Mouse (Mus musculus) forebrain, embryonic 11.5 days (tissue): ENCODE measurements around the gene L3mbtl3. TPM values are rescaled to one million over a fixed set of nuclear protein-coding genes. Genes with fewer than 3 reads are reported as not detected.

Source experiments
- ATAC-seq: fragments of 200-750 bp; cut with Nextera tagmentation; replicated peaks from 2 replicates; pipeline ENCODE4 v1.8.0; 2017; ENCODE audit warnings: moderate TSS enrichment; ENCODE audit not compliant: low FRiP score
- DNase-seq: peaks from one replicate; pipeline ENCODE4 v3.0.0-alpha.2; 2017; ENCODE audit warnings: low spot score
- H3K27ac ChIP-seq: fragments of 300-500 bp; sonication (generic); 2 replicates; pipeline ENCODE4 v1.5.1; 2014; ENCODE audit warnings: low read depth, low read length
- H3K27me3 ChIP-seq: fragments of 300-500 bp; sonication (generic); 2 replicates; pipeline ENCODE4 v1.6.1; 2014; ENCODE audit warnings: mild to moderate bottlenecking, low read length, mixed read lengths; ENCODE audit not compliant: control insufficient read depth, insufficient read depth
- H3K36me3 ChIP-seq: fragments of 300-500 bp; sonication (generic); 2 replicates; pipeline ENCODE4 v1.6.1; 2014; ENCODE audit warnings: mild to moderate bottlenecking, low read length, moderate library complexity, mixed read lengths; ENCODE audit not compliant: control insufficient read depth, insufficient read depth
- H3K4me1 ChIP-seq: fragments of 300-500 bp; sonication (generic); replicated peaks from 2 replicates; pipeline ENCODE4 v1.6.1; 2014; ENCODE audit warnings: low read length, mixed read lengths; ENCODE audit not compliant: control insufficient read depth, insufficient read depth
- H3K4me2 ChIP-seq: fragments of 300-500 bp; sonication (generic); 2 replicates; pipeline ENCODE4 v1.6.1; 2014; ENCODE audit warnings: low read depth, mild to moderate bottlenecking, low read length, moderate library complexity, mixed read lengths; ENCODE audit not compliant: severe bottlenecking
- H3K4me3 ChIP-seq: fragments of 300-500 bp; sonication (generic); 2 replicates; pipeline ENCODE4 v1.5.1; 2014; ENCODE audit warnings: low read depth, low read length
- H3K9ac ChIP-seq: fragments of 300-500 bp; sonication (generic); 2 replicates; pipeline ENCODE4 v1.6.1; 2014; ENCODE audit warnings: low read length
- H3K9me3 ChIP-seq: fragments of 300-500 bp; sonication (generic); 2 replicates; pipeline ENCODE4 v1.6.1; 2016; ENCODE audit warnings: low read length, mixed read lengths; ENCODE audit not compliant: control insufficient read depth
- WGBS: fragments of 180-500 bp; shearing (Covaris S2); extraction: QIAGEN DNeasy Blood & Tissue Kit; methylation state at CpG from one replicate; pipeline ENCODE4 v1.1.7; 2014; 5-methylcytosine and 5-hydroxymethylcytosine counted together
- polyA plus RNA-seq: library from polyadenylated mRNA; unstranded; fragments of >200 nt; fragmentation: Nextera tagmentation; extraction: Ambion mirVana; gene quantifications from 2 replicates; pipeline ENCODE4 v1.2.1, GENCODE M21; 2014

Gene L3mbtl3
- polyA plus RNA-seq = 21.5 and 23.2 TPM in 2 replicates

GRCm38 (mm10) chr10:26375790-26376545 is at the start of gene L3mbtl3:
Gene L3mbtl3 (minus strand): TSS chr10:26375971.
- Histone ChIP-seq H3K4me1 (peaks cover 1% of the 10 kb centered on the region; the same call in 1 of the 2 replicates), H3K4me3 (peak within 1 kb of the TSS; percentile 83), H3K9me3 (no peaks in the 10 kb centered on the region), H3K4me2 (peak within 1 kb of the TSS; percentile 76), H3K27ac (peak within 1 kb of the TSS; percentile 92), H3K9ac (peak within 1 kb of the TSS; percentile 93), H3K27me3 (no peaks in the 10 kb centered on the region), H3K36me3 (no peaks in the 10 kb centered on the region)
- peak; percentile 96 for DNase-seq
- ATAC-seq = peak; percentile 85
- WGBS = under 1% methylated on average over 42 of the region's 42 CpGs

DNA sequence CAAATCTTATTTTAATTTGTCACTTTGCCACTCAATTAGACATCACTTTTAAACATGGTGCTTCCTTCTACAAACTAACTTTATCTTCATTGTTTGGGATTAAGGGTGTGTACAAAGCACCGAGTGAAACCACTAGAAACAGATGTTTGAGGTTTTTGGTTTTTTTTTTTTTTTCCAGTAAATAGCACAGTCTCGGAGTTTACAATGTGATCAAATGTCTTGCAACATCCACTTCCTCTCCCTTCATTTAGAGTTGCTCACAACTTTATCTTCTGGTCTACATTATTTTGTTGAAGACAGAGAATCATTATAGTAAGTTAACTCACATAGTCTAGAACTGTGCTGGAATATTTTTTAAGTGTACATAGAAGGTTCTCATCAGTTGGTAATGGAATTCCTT is 45.4 kb upstream of the L3mbtl3 start:
- Histone ChIP-seq H3K4me1 (no peaks in the 10 kb centered on the region), H3K4me2 (no peak overlapping the region), H3K9me3 (no peaks in the 10 kb centered on the region), H3K36me3 (no peaks in the 10 kb centered on the region), H3K9ac (no peak overlapping the region), H3K27ac (no peak overlapping the region), H3K4me3 (no peak overlapping the region), H3K27me3 (no peaks in the 10 kb centered on the region)
- ATAC-seq (no peak), DNase-seq (no peak)
- 87% methylated on average over 2 of the region's 2 CpGs for WGBS

DNA sequence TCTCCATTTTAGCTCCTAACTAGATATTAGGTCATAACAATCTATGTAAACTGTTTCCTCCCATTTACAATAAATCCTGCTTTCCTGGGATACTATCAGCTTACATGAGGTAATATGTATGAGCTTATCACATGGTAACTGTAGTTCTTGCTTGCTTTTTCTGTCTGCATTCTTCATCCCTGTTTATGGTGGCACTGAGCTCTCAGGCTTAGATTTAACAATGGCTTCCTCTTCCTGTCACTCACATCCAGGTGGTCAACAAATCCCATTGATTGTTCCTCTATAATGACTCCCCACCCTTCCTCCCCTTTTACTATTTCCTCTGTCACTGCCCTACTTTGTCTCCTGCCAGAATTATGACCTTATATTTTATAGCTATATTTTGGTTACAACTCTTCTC is 12.9 kb upstream of the L3mbtl3 start:
- Histone ChIP-seq H3K9ac (no peak overlapping the region), H3K36me3 (no peaks in the 10 kb centered on the region), H3K27me3 (no peaks in the 10 kb centered on the region), H3K9me3 (no peaks in the 10 kb centered on the region), H3K4me3 (no peak overlapping the region), H3K4me1 (no peaks in the 10 kb centered on the region), H3K4me2 (no peak overlapping the region), H3K27ac (no peak overlapping the region)
- ATAC-seq = no peak
- DNase-seq = no peak

DNA sequence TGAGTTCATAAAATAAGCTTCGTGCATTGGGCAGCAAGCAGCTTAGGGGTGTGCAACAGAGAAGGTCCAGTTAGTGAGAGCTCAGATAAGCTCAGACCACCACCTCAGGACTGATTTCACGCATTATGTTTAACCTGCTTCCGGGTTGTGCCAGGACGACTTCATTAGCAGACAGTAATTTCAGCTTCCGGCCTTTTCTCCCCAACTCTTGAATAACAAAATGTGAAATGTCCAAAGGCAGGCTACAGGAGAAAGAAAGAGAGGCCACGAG is 1.5 kb upstream of the L3mbtl3 start:
- DNase-seq = no peak

GRCm38 (mm10) chr10:26376546-26377331 is 968 bp upstream of the L3mbtl3 start:
- Histone ChIP-seq H3K4me1 (peaks cover 1% of the 10 kb centered on the region; the same call in 1 of the 2 replicates), H3K27me3 (no peaks in the 10 kb centered on the region), H3K4me2 (peak overlapping the region; percentile 76), H3K27ac (peak overlapping the region; percentile 92), H3K9me3 (no peaks in the 10 kb centered on the region), H3K4me3 (peak overlapping the region; percentile 83), H3K9ac (peak overlapping the region; percentile 93), H3K36me3 (no peaks in the 10 kb centered on the region)
- DNase-seq (no peak), ATAC-seq (peak; percentile 6; the same call in 1 of the 2 replicates)
- 33% methylated on average over 10 of the region's 10 CpGs for whole genome bisulfite sequencing

More for the DNA sequence above, 1.5 kb upstream of the L3mbtl3 start:
- Histone ChIP-seq H3K36me3 (no peaks in the 10 kb centered on the region), H3K4me1 (peaks cover 1% of the 10 kb centered on the region; the same call in 1 of the 2 replicates), H3K4me2 (no peak overlapping the region), H3K27ac (no peak overlapping the region), H3K9me3 (no peaks in the 10 kb centered on the region), H3K4me3 (no peak overlapping the region), H3K27me3 (no peaks in the 10 kb centered on the region), H3K9ac (no peak overlapping the region)
- no peak for ATAC-seq
- WGBS = 76% methylated on average over 6 of the region's 6 CpGs

GRCm38 (mm10) chr10:26375351-26375751 is 420 bp downstream of the L3mbtl3 start:
- H3K4me2 ChIP-seq = peak overlapping the region; percentile 76
- ATAC-seq (peak; percentile 57), DNase-seq (peak; percentile 68)
- peak overlapping the region; percentile 93 for H3K9ac ChIP-seq
- peaks cover 1% of the 10 kb centered on the region; the same call in 1 of the 2 replicates for H3K4me1 ChIP-seq
- peak overlapping the region; percentile 92 for H3K27ac ChIP-seq
- H3K27me3 ChIP-seq = no peaks in the 10 kb centered on the region
- peak overlapping the region; percentile 83 for H3K4me3 ChIP-seq
- no peaks in the 10 kb centered on the region for H3K9me3 ChIP-seq
- H3K36me3 ChIP-seq = no peaks in the 10 kb centered on the region
- under 1% methylated on average over 26 of the region's 30 CpGs for WGBS

DNA sequence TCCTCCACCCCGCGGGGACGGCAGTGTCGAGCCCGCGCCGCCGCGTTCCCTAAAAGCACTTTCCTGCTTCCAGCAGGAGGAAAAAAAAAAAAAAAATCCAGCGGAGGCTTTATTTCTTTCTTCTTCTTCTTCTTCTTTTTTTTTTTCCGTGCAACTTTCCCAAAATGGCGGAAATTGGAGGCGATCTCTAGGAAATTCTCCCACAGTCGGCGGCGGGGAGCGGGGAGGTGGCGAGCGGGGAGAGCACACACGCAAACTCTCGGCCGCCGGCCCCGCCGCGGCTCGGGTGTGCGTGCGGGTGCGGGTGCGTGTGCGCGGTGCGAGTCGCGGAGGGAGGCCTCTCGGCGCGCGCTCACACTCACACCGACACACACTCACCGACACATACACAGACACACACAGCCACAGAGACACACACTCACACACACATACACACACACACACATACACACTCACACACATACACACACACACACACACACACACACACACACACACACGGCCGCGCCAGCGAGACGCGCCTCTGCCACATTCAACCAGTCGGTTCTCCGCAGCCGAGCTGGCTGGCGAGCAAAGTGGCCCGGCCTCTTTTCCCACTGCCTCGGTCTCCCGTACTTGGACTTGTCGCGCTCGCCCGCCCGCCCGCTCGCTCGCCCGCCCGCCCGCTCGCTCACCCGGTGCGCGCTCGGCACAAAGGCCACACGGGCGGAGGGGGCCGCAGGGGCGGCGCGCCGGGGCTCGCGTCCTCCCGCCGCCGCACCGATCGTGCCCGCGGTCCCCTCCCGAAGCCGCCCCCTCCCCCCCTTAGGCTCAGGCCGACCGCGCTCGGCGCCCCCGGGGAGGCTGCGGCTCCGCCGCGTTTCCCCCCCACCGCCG is 1.1 kb downstream of the L3mbtl3 start:
- Histone ChIP-seq H3K27ac (peak overlapping the region; percentile 92), H3K27me3 (no peaks in the 10 kb centered on the region), H3K9ac (peak overlapping the region; percentile 93), H3K9me3 (no peaks in the 10 kb centered on the region), H3K4me1 (peaks cover 1% of the 10 kb centered on the region; the same call in 1 of the 2 replicates), H3K36me3 (no peaks in the 10 kb centered on the region), H3K4me3 (peak overlapping the region; percentile 83), H3K4me2 (peak overlapping the region; percentile 76)
- under 1% methylated on average over 74 of the region's 101 CpGs for WGBS
- peak; percentile 59 for ATAC-seq
- peak; percentile 86 for DNase-seq

- no peaks in the 10 kb centered on the region for H3K27me3 ChIP-seq
- H3K9ac ChIP-seq = peak overlapping the region; percentile 93
- ATAC-seq (peak; percentile 47), DNase-seq (peak; percentile 83)
- peaks cover 1% of the 10 kb centered on the region; the same call in 1 of the 2 replicates for H3K4me1 ChIP-seq
- under 1% methylated on average over 54 of the region's 71 CpGs for WGBS
- peak overlapping the region; percentile 92 for H3K27ac ChIP-seq
- peak overlapping the region; percentile 83 for H3K4me3 ChIP-seq
- no peaks in the 10 kb centered on the region for H3K9me3 ChIP-seq
- H3K4me2 ChIP-seq = peak overlapping the region; percentile 76
- H3K36me3 ChIP-seq = no peaks in the 10 kb centered on the region; the same call in 1 of the 2 replicates
Measured at GRCm38 (mm10) chr10:26373951-26374435, 1.8 kb downstream of the L3mbtl3 start.
